Comparison of ENCODE assay signal across 10 mouse cellular contexts in genomic region chr4:118988535-118988934, GRCm38 (mm10). TPM values are rescaled to one million over a fixed set of nuclear protein-coding genes. Genes with fewer than 3 reads are reported as not detected.
DNase-seq lines count a peak whose midpoint lies in the region; ATAC-seq lines count a peak whose summit lies in the region.
"Had no signal": no experiment of that assay in that cellular context is flagged by ENCODE, and none has a peak within 500 bp of the region (broad histone marks: within the 10 kb centered on the region; RNA-seq: fewer than 3 reads in every experiment).

No protein-coding gene starts in this region.

- H3K27me3 ChIP-seq in forebrain, embryonic 12.5 days, result 0 out of 2 replicates have a peak, but pooled peaks cover 3% of the 10 kb centered on the region

- no peak for ATAC-seq in forebrain, embryonic 12.5 days (ENCODE audit: low FRiP score)

- DNase-seq in adrenal gland, postnatal 10 days, result peak; percentile 30
- DNase-seq in adrenal gland, adult 8-10 months, result no peak
- peak; percentile 60 for DNase-seq in left cerebral cortex, adult 18-20 months (ENCODE audit: low spot score in 2 of 2)
- no peak for DNase-seq in left cerebral cortex, postnatal 4 days
- peak; percentile 58 for DNase-seq in adipocyte (ENCODE audit: low spot score)
- peak; percentile 69 for DNase-seq in kidney, adult 9 months
- DNase-seq in retina, postnatal 1 day, result peak; percentile 62

- no peaks in the 10 kb centered on the region for H3K4me1 ChIP-seq in forebrain, embryonic 12.5 days

- H3K4me3 ChIP-seq in forebrain, embryonic 12.5 days (replicated peaks), result no peak overlapping the region
- H3K4me3 ChIP-seq: myocyte had no signal

- WGBS in forebrain, embryonic 12.5 days, result 9% methylated on average over 3 of the region's 3 CpGs

- no peak overlapping the region for H3K9ac ChIP-seq in forebrain, embryonic 12.5 days

- H3K9me3 ChIP-seq in forebrain, embryonic 12.5 days, result no peaks in the 10 kb centered on the region

- H3K36me3 ChIP-seq in forebrain, embryonic 12.5 days (replicated peaks), result no peaks in the 10 kb centered on the region

- no peak overlapping the region for H3K4me2 ChIP-seq in forebrain, embryonic 12.5 days

- intact Hi-C loops in left cerebral cortex, postnatal 4 days (cut with DNase I), result no loop called here

- no peak overlapping the region for H3K27ac ChIP-seq in forebrain, embryonic 12.5 days

RNA-seq across cellular contexts. Expression of gene Lao1, which starts 27.2 kb away (rescaled TPM):
- total RNA-seq in adrenal gland, postnatal 10 days (2021), result under 1 TPM in 1 of 2 experiments, not detected in 1; 0.30 TPM
- total RNA-seq in adrenal gland, adult 8-10 months (2022), result not detected
- total RNA-seq in left cerebral cortex, adult 18-20 months (2021), result not detected
- total RNA-seq in left cerebral cortex, postnatal 4 days (2021), result not detected
- polyA plus RNA-seq in forebrain, embryonic 12.5 days (2016; fragmentation: Nextera tagmentation; extraction: Ambion mirVana), result not detected in 2 replicates
- polyA plus RNA-seq: heart, embryonic 16.5 days; myocyte had no signal

RNA-seq across cellular contexts. Expression of gene Olfr1328, which starts 50.1 kb away (rescaled TPM):
- not detected for total RNA-seq in adrenal gland, postnatal 10 days (2021)
- total RNA-seq in adrenal gland, adult 8-10 months (2022), result not detected
- not detected for total RNA-seq in left cerebral cortex, adult 18-20 months (2021)
- total RNA-seq in left cerebral cortex, postnatal 4 days (2021), result not detected
- polyA plus RNA-seq in forebrain, embryonic 12.5 days (2016; fragmentation: Nextera tagmentation; extraction: Ambion mirVana), result not detected in 2 replicates
- polyA plus RNA-seq: heart, embryonic 16.5 days; myocyte had no signal

Comparison
In these comparisons a context has a peak if more than half of its experiments do, and no peak if none do; other contexts are left out.
1. DNase-seq: peak in adrenal gland, postnatal 10 days (single experiment), left cerebral cortex, adult 18-20 months (2 of 2), adipocyte (single experiment), kidney, adult 9 months (single experiment) and retina, postnatal 1 day (single experiment); none in adrenal gland, adult 8-10 months (single experiment) and left cerebral cortex, postnatal 4 days (single experiment).